Mouse (Mus musculus) cerebellum, postnatal 25 days (tissue): Measurements from ENCODE around the gene Nfs1.
"Not testable (repeated sequence)": the region's sequence is repeated elsewhere in the genome, so short reads cannot be mapped to it uniquely, and the experiment has no call there.

ENCODE experiments used
- DNase-seq, 2 experiments: peaks; one replicate each; pipeline ENCODE4 v3.0.0; 2021; ENCODE audit warnings: mixed read lengths in 2 of 2

Nfs1 gene

GRCm38 (mm10) chr2:156143367-156143766, 619 bp downstream of the Nfs1 start:
- no peak for DNase-seq

- DNase-seq, result no peak
Measured at GRCm38 (mm10) chr2:156142820-156143219, 1.2 kb downstream of the Nfs1 start.

GRCm38 (mm10) chr2:156135695-156136094, 8.3 kb downstream of the Nfs1 start:
- DNase-seq, result no peak

- no peak for DNase-seq
Measured at GRCm38 (mm10) chr2:156134161-156134560, 9.8 kb downstream of the Nfs1 start.

GRCm38 (mm10) chr2:156126992-156127391, 17.0 kb downstream of the Nfs1 start, which contains the start of gene Gm28036:
Gm28036 (minus strand) TSS chr2:156127092.
- DNase-seq, result no peak

- DNase-seq, result no peak
Measured at GRCm38 (mm10) chr2:156123731-156124130, 20.3 kb downstream of the Nfs1 start.

GRCm38 (mm10) chr2:156119566-156119965, 24.4 kb downstream of the Nfs1 start:
- no peak for DNase-seq

GRCm38 (mm10) chr2:156112080-156112423, 31.9 kb downstream of the Nfs1 start:
- not testable (repeated sequence) for DNase-seq

GRCm38 (mm10) chr2:156111358-156112079, 32.5 kb downstream of the Nfs1 start, which contains the start of the genes Cpne1 and Rbm12:
Cpne1 (minus strand) TSS chr2:156111965.
Rbm12 (minus strand) TSS chr2:156111978.
- peak; percentile 96 to 97 for DNase-seq

GRCm38 (mm10) chr2:156110627-156111357, 33.2 kb downstream of the Nfs1 start:
- peak in 1 of 2 experiments; percentile 19 for DNase-seq

GRCm38 (mm10) chr2:156091926-156092325, 52.1 kb downstream of the Nfs1 start:
- no peak for DNase-seq

GRCm38 (mm10) chr2:156089799-156090198, 54.2 kb downstream of the Nfs1 start:
- no peak for DNase-seq

GRCm38 (mm10) chr2:156087391-156088110, 56.4 kb downstream of the Nfs1 start:
- DNase-seq, result no peak

GRCm38 (mm10) chr2:156084541-156084940, 59.4 kb downstream of the Nfs1 start:
- no peak for DNase-seq

GRCm38 (mm10) chr2:156080391-156080790, 63.6 kb downstream of the Nfs1 start:
- DNase-seq, result no peak

GRCm38 (mm10) chr2:156079674-156080073, 64.3 kb downstream of the Nfs1 start:
- DNase-seq, result peak; percentile 45 to 53

GRCm38 (mm10) chr2:156079183-156079560, 64.8 kb downstream of the Nfs1 start:
- DNase-seq, result no peak

GRCm38 (mm10) chr2:156078421-156079182, 65.4 kb downstream of the Nfs1 start:
- DNase-seq, result no peak

- no peak for DNase-seq
Measured at GRCm38 (mm10) chr2:156077461-156077860, 66.5 kb downstream of the Nfs1 start.

GRCm38 (mm10) chr2:156073725-156074124, 70.3 kb downstream of the Nfs1 start:
- no peak for DNase-seq
